Mouse (Mus musculus) cortical plate, adult 2 months (tissue): ENCODE results near the gene D330020A13Rik.

ENCODE experiments used
- CTCF ChIP-seq: fragments of 200-500 bp; IDR thresholded peaks from 2 replicates; pipeline ENCODE4 v1.5.1; 2011; ENCODE audit warnings: mild to moderate bottlenecking, control low read depth, low read length; ENCODE audit not compliant: insufficient read depth; ENCODE audit errors: extremely low read depth
- POLR2A ChIP-seq: fragments of 200-500 bp; IDR thresholded peaks from 2 replicates; pipeline ENCODE4 v1.6.1; 2011; ENCODE audit warnings: mild to moderate bottlenecking, low read length, control low read depth; ENCODE audit not compliant: insufficient read depth; ENCODE audit errors: extremely low read depth

GRCm38 (mm10) chr6:120263608-120264007 is 30.6 kb upstream of the D330020A13Rik start:
- no peak for TF ChIP-seq CTCF
- no peak for TF ChIP-seq POLR2A
